Mouse (Mus musculus): ENCODE measurements around the gene Ccdc91. TPM values are rescaled to one million over a fixed set of nuclear protein-coding genes. Genes with fewer than 3 reads are reported as not detected.

Gene Ccdc91
- polyA plus RNA-seq, 1 experiment from 2014 or later: 27.5 TPM

GRCm38 (mm10) chr6:147575183-147575784, 99.7 kb downstream of the Ccdc91 start:
- H3K9me3 ChIP-seq (ENCODE audit: control insufficient read depth, low read depth, low read length): no peaks in the 10 kb centered on the region
- H3K4me3 ChIP-seq (ENCODE audit: low read depth, low read length): no peak overlapping the region
- no peak for ATAC-seq (ENCODE audit: insufficient number of reproducible peaks, insufficient read depth, low FRiP score, low read depth)
- no peaks in the 10 kb centered on the region for H3K36me3 ChIP-seq (ENCODE audit: control insufficient read depth, insufficient read depth, low read length)
- 39% methylated on average over 11 of the region's 11 CpGs for WGBS
- no peak overlapping the region for H3K4me2 ChIP-seq (replicated peaks; ENCODE audit: low read depth, low read length)
- H3K4me1 ChIP-seq (ENCODE audit: control insufficient read depth, insufficient read depth, low read length): peaks cover 5% of the 10 kb centered on the region
- H3K27ac ChIP-seq (ENCODE audit: low read length): no peak overlapping the region
- H3K9ac ChIP-seq (replicated peaks; ENCODE audit: low read depth, low read length): no peak overlapping the region
- H3K27me3 ChIP-seq (ENCODE audit: control insufficient read depth, insufficient read depth, low read length): no peaks in the 10 kb centered on the region

- Histone ChIP-seq H3K27me3 (ENCODE audit: control insufficient read depth, insufficient read depth, low read length) (no peaks in the 10 kb centered on the region), H3K9me3 (ENCODE audit: control insufficient read depth, low read depth, low read length) (no peaks in the 10 kb centered on the region), H3K9ac (replicated peaks; ENCODE audit: low read depth, low read length) (no peak overlapping the region), H3K4me2 (replicated peaks; ENCODE audit: low read depth, low read length) (no peak overlapping the region), H3K4me3 (ENCODE audit: low read depth, low read length) (no peak overlapping the region), H3K36me3 (ENCODE audit: control insufficient read depth, insufficient read depth, low read length) (no peaks in the 10 kb centered on the region), H3K27ac (ENCODE audit: low read length) (no peak overlapping the region), H3K4me1 (ENCODE audit: control insufficient read depth, insufficient read depth, low read length) (no peaks in the 10 kb centered on the region)
- no peak for ATAC-seq (ENCODE audit: insufficient number of reproducible peaks, insufficient read depth, low FRiP score, low read depth)
- 75% methylated on average over 3 of the region's 3 CpGs for WGBS
Observed at GRCm38 (mm10) chr6:147587675-147588074, 112.0 kb downstream of the Ccdc91 start.

- Histone ChIP-seq H3K4me2 (replicated peaks; ENCODE audit: low read depth, low read length) (no peak overlapping the region), H3K4me3 (ENCODE audit: low read depth, low read length) (no peak overlapping the region), H3K4me1 (ENCODE audit: control insufficient read depth, insufficient read depth, low read length) (no peaks in the 10 kb centered on the region), H3K27me3 (ENCODE audit: control insufficient read depth, insufficient read depth, low read length) (no peaks in the 10 kb centered on the region), H3K9ac (replicated peaks; ENCODE audit: low read depth, low read length) (no peak overlapping the region), H3K27ac (ENCODE audit: low read length) (no peak overlapping the region), H3K36me3 (ENCODE audit: control insufficient read depth, insufficient read depth, low read length) (no peaks in the 10 kb centered on the region), H3K9me3 (ENCODE audit: control insufficient read depth, low read depth, low read length) (no peaks in the 10 kb centered on the region)
- 74% methylated on average over 10 of the region's 10 CpGs for WGBS
- ATAC-seq (ENCODE audit: insufficient number of reproducible peaks, insufficient read depth, low FRiP score, low read depth): no peak
Observed at GRCm38 (mm10) chr6:147606666-147607065, 131.0 kb downstream of the Ccdc91 start.

GRCm38 (mm10) chr6:147607613-147608012, 132.0 kb downstream of the Ccdc91 start:
- H3K4me2 ChIP-seq (replicated peaks; ENCODE audit: low read depth, low read length): no peak overlapping the region
- no peaks in the 10 kb centered on the region for H3K4me1 ChIP-seq (ENCODE audit: control insufficient read depth, insufficient read depth, low read length)
- no peak overlapping the region for H3K4me3 ChIP-seq (ENCODE audit: low read depth, low read length)
- H3K36me3 ChIP-seq (ENCODE audit: control insufficient read depth, insufficient read depth, low read length): no peaks in the 10 kb centered on the region
- H3K27me3 ChIP-seq (ENCODE audit: control insufficient read depth, insufficient read depth, low read length): no peaks in the 10 kb centered on the region
- H3K9ac ChIP-seq (replicated peaks; ENCODE audit: low read depth, low read length): no peak overlapping the region
- no peak overlapping the region for H3K27ac ChIP-seq (ENCODE audit: low read length)
- no peak for ATAC-seq (ENCODE audit: insufficient number of reproducible peaks, insufficient read depth, low FRiP score, low read depth)
- 72% methylated on average over 6 of the region's 6 CpGs for WGBS
- H3K9me3 ChIP-seq (ENCODE audit: control insufficient read depth, low read depth, low read length): no peaks in the 10 kb centered on the region

GRCm38 (mm10) chr6:147615306-147615705, 139.7 kb downstream of the Ccdc91 start:
- Histone ChIP-seq H3K27ac (ENCODE audit: low read length) (no peak overlapping the region), H3K9ac (replicated peaks; ENCODE audit: low read depth, low read length) (no peak overlapping the region)

GRCm38 (mm10) chr6:147623142-147623541, 147.5 kb downstream of the Ccdc91 start:
- no peaks in the 10 kb centered on the region for H3K27me3 ChIP-seq (ENCODE audit: control insufficient read depth, insufficient read depth, low read length)
- WGBS: 76% methylated on average over 3 of the region's 3 CpGs
- no peak overlapping the region for H3K4me2 ChIP-seq (replicated peaks; ENCODE audit: low read depth, low read length)
- no peaks in the 10 kb centered on the region for H3K9me3 ChIP-seq (ENCODE audit: control insufficient read depth, low read depth, low read length)
- no peaks in the 10 kb centered on the region for H3K36me3 ChIP-seq (ENCODE audit: control insufficient read depth, insufficient read depth, low read length)
- H3K4me1 ChIP-seq (ENCODE audit: control insufficient read depth, insufficient read depth, low read length): no peaks in the 10 kb centered on the region
- ATAC-seq (ENCODE audit: insufficient number of reproducible peaks, insufficient read depth, low FRiP score, low read depth): no peak
- no peak overlapping the region for H3K27ac ChIP-seq (ENCODE audit: low read length)
- H3K4me3 ChIP-seq (ENCODE audit: low read depth, low read length): no peak overlapping the region
- no peak overlapping the region for H3K9ac ChIP-seq (replicated peaks; ENCODE audit: low read depth, low read length)

More at GRCm38 (mm10) chr6:147615306-147615705, 139.7 kb downstream of the Ccdc91 start:
- Histone ChIP-seq H3K27me3 (ENCODE audit: control insufficient read depth, insufficient read depth, low read length) (no peaks in the 10 kb centered on the region), H3K9me3 (ENCODE audit: control insufficient read depth, low read depth, low read length) (no peaks in the 10 kb centered on the region), H3K4me1 (ENCODE audit: control insufficient read depth, insufficient read depth, low read length) (no peaks in the 10 kb centered on the region), H3K4me2 (replicated peaks; ENCODE audit: low read depth, low read length) (no peak overlapping the region), H3K36me3 (ENCODE audit: control insufficient read depth, insufficient read depth, low read length) (no peaks in the 10 kb centered on the region), H3K4me3 (ENCODE audit: low read depth, low read length) (no peak overlapping the region)
- WGBS: 75% methylated on average over 2 of the region's 2 CpGs
- no peak for ATAC-seq (ENCODE audit: insufficient number of reproducible peaks, insufficient read depth, low FRiP score, low read depth)

GRCm38 (mm10) chr6:147636464-147636863, 160.8 kb downstream of the Ccdc91 start:
- Histone ChIP-seq H3K27ac (ENCODE audit: low read length) (no peak overlapping the region), H3K9me3 (ENCODE audit: control insufficient read depth, low read depth, low read length) (no peaks in the 10 kb centered on the region), H3K9ac (replicated peaks; ENCODE audit: low read depth, low read length) (no peak overlapping the region), H3K4me3 (ENCODE audit: low read depth, low read length) (no peak overlapping the region), H3K4me2 (replicated peaks; ENCODE audit: low read depth, low read length) (no peak overlapping the region), H3K4me1 (ENCODE audit: control insufficient read depth, insufficient read depth, low read length) (no peaks in the 10 kb centered on the region), H3K36me3 (ENCODE audit: control insufficient read depth, insufficient read depth, low read length) (no peaks in the 10 kb centered on the region), H3K27me3 (ENCODE audit: control insufficient read depth, insufficient read depth, low read length) (no peaks in the 10 kb centered on the region)
- no peak for ATAC-seq (ENCODE audit: insufficient number of reproducible peaks, insufficient read depth, low FRiP score, low read depth)
- 84% methylated on average over 5 of the region's 5 CpGs for WGBS

- 87% methylated on average over 7 of the region's 7 CpGs for WGBS
Observed at GRCm38 (mm10) chr6:147643875-147644274, 168.2 kb downstream of the Ccdc91 start.

GRCm38 (mm10) chr6:147644391-147644790, 168.8 kb downstream of the Ccdc91 start:
- Histone ChIP-seq H3K9ac (replicated peaks; ENCODE audit: low read depth, low read length) (no peak overlapping the region), H3K4me2 (replicated peaks; ENCODE audit: low read depth, low read length) (no peak overlapping the region), H3K36me3 (ENCODE audit: control insufficient read depth, insufficient read depth, low read length) (no peaks in the 10 kb centered on the region), H3K4me1 (ENCODE audit: control insufficient read depth, insufficient read depth, low read length) (no peaks in the 10 kb centered on the region), H3K4me3 (ENCODE audit: low read depth, low read length) (no peak overlapping the region), H3K27ac (ENCODE audit: low read length) (no peak overlapping the region), H3K9me3 (ENCODE audit: control insufficient read depth, low read depth, low read length) (no peaks in the 10 kb centered on the region), H3K27me3 (ENCODE audit: control insufficient read depth, insufficient read depth, low read length) (no peaks in the 10 kb centered on the region)
- ATAC-seq (ENCODE audit: insufficient number of reproducible peaks, insufficient read depth, low FRiP score, low read depth): no peak

More at GRCm38 (mm10) chr6:147643875-147644274, 168.2 kb downstream of the Ccdc91 start:
- Histone ChIP-seq H3K9ac (replicated peaks; ENCODE audit: low read depth, low read length) (no peak overlapping the region), H3K27ac (ENCODE audit: low read length) (no peak overlapping the region), H3K27me3 (ENCODE audit: control insufficient read depth, insufficient read depth, low read length) (no peaks in the 10 kb centered on the region), H3K4me2 (replicated peaks; ENCODE audit: low read depth, low read length) (no peak overlapping the region), H3K9me3 (ENCODE audit: control insufficient read depth, low read depth, low read length) (no peaks in the 10 kb centered on the region), H3K4me1 (ENCODE audit: control insufficient read depth, insufficient read depth, low read length) (no peaks in the 10 kb centered on the region), H3K4me3 (ENCODE audit: low read depth, low read length) (no peak overlapping the region), H3K36me3 (ENCODE audit: control insufficient read depth, insufficient read depth, low read length) (no peaks in the 10 kb centered on the region)
- no peak for ATAC-seq (ENCODE audit: insufficient number of reproducible peaks, insufficient read depth, low FRiP score, low read depth)

All from stomach, embryonic 14.5 days (tissue).